Mouse (Mus musculus) gastrocnemius, postnatal 36 days (tissue): ENCODE measurements around the gene Nit2. TPM values are rescaled to one million over a fixed set of nuclear protein-coding genes. Genes with fewer than 3 reads are reported as not detected.

Experiments
- DNase-seq, 2 experiments: peaks; one replicate each; pipeline ENCODE4 v3.0.0; 2022
- intact Hi-C: fragments of 180-260 bp; cut with DNase I; formaldehyde crosslinking; loops from one replicate; pipeline ENCODE4 v1.15.1; 2025
- total RNA-seq, 2 experiments: library from RNA; stranded (reverse); gene quantifications; 2 replicates each; pipeline ENCODE4 v1.2.3; 2021

Nit2 gene
- total RNA-seq, 2 experiments from 2014 or later, result 24.1 to 25.1 TPM

DNA sequence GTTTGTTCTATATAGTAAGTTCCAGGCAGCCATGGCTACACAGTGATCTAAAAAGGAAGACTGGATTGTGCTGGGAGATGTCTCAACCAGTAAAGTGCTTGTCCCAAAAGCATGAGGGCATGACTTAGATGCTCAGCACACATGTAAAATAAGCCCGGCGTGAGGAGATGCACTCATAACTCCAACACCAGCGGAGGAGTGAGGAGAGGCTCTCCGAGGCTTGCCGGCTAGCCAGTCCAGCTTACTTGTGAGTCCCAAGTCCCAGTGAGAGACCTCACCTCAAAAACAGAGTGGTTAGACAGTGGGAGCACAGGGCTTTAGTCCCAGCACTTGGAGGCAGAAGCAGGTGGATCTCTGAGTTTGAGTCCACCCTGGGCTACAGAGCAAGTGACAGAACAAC lies 2.0 kb downstream of the Nit2 start:
- intact Hi-C loops, result loop anchor here (5.0 to 10.0 kb wide), 2 partner anchors 43 to 390 kb away; partner anchors contain the start of gene Tomm70a
- DNase-seq, result no peak

GRCm38 (mm10) chr16:57163694-57164093 lies 3.4 kb downstream of the Nit2 start:
- DNase-seq, result no peak
- intact Hi-C loops, result loop anchor here (10.0 kb wide), 1 partner anchor 389 kb away; no protein-coding TSS in a partner anchor

GRCm38 (mm10) chr16:57162841-57163240 lies 4.3 kb downstream of the Nit2 start:
- no peak for DNase-seq
- intact Hi-C loops, result loop anchor here (10.0 kb wide), 1 partner anchor 388 kb away; no protein-coding TSS in a partner anchor

DNA sequence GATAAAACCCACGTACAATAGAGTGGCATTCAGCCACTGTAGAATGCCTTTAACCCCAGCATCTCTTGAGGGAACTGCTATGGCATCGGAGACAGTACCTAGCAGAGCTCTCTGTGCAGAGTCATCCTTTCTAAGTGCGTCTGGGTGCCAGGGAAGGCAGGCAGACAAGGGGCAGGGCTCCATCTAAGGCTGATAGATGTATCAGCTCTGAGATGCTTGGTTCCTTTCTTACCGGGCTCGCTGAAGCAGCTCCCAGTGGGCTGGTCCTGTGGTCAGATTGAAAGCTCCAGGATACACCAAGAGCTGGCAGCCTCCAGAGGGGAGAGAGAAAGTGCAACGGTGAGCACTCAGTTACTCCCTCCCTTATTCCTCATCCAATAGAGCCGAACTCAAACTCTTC lies 7.3 kb downstream of the Nit2 start:
- no peak for DNase-seq
- intact Hi-C loops, result loop anchor here (10.0 kb wide), 1 partner anchor 385 kb away; no protein-coding TSS in a partner anchor

- no peak for DNase-seq
- intact Hi-C loops, result no loop called here
Observed at GRCm38 (mm10) chr16:57157728-57158127, 9.4 kb downstream of the Nit2 start.

- no peak for DNase-seq
- intact Hi-C loops, result no loop called here
Observed at GRCm38 (mm10) chr16:57157076-57157475, 10.1 kb downstream of the Nit2 start.

DNA sequence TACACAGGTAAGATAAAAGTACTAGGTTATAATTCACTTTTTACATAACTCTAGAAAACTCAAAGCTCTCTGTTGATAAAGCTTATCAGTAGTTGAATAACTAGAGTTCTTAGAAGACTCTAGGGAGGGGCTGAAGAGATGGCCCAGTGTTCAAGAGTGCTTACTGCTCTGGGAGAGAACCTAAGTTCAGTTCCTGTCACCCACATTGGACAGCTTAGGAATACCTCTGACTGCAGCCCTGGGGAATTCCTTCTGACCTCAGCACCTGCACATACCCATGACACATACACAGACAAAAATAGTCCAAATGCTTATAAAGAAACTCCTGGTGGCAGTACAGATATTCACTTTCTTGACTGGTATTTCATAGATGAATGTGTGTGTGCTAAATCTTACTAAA lies 11.2 kb downstream of the Nit2 start:
- no peak for DNase-seq
- intact Hi-C loops, result no loop called here

GRCm38 (mm10) chr16:57151437-57151836 lies 15.7 kb downstream of the Nit2 start:
- intact Hi-C loops, result no loop called here
- DNase-seq, result no peak

- DNase-seq, result no peak
- intact Hi-C loops, result no loop called here
Observed at GRCm38 (mm10) chr16:57144741-57145140, 22.4 kb downstream of the Nit2 start.

DNA sequence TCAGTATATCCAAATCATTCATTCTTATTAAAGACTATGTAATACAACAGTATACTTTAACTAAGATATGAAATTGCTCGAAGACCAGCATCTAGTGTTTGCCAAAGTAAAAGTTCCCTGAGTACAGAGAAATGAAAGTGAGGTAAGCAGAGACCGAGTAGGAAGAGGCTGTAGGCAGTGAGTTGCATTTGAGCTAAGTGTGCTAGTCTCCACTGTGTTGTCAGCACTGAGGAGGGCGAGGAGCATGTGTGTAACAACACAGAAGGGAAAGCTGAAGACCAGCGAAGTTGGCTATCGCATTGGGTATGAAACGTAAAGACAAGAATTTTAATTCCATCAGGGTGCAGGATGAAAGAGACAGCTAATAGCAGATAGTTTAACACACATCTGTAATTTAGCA lies 33.5 kb downstream of the Nit2 start:
- no peak for DNase-seq

DNA sequence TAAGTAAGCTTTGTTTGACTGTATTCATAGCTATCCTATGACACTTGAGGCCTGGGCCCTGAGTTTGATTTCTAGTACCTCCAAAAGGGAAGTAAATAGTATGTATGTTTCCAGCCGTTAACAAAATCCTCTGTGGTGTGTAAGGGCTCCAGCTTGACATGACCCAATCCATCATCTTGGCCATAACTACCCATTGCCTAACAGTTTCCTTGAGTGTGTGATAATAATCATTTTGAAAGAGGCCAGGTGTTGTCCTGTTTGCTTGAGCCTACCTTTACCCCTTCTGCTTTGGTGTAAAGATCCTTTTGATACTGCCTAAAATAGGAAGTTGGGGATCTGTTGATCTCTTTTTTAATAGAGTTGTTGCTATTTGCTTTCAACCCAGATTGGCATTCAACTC lies 34.8 kb downstream of the Nit2 start:
- intact Hi-C loops, result no loop called here
- no peak for DNase-seq

More for the DNA sequence above, 33.5 kb downstream of the Nit2 start:
- intact Hi-C loops, result no loop called here

DNA sequence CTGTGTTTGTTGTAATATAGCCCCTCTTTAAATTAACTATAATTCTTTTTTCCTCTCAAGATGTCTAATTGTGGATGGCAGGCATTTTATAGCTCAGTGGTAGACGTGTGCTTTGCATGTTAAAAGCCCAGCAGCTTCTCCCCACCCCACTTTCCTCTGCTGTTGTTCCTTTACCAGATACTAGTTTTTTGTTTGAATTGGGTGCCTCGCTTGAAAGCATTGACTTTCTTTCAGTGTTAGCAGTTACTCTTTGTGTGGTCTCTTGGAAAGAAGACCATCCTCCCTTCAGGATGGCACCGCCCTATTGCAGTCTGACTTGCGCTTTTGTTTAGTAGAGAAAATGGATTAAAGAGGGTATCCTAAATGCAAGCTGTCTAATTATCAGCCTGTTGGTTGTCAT lies 35.6 kb downstream of the Nit2 start:
- intact Hi-C loops, result no loop called here
- no peak for DNase-seq

- intact Hi-C loops, result no loop called here
- DNase-seq, result no peak
Observed at GRCm38 (mm10) chr16:57130752-57131400, 36.3 kb downstream of the Nit2 start.

DNA sequence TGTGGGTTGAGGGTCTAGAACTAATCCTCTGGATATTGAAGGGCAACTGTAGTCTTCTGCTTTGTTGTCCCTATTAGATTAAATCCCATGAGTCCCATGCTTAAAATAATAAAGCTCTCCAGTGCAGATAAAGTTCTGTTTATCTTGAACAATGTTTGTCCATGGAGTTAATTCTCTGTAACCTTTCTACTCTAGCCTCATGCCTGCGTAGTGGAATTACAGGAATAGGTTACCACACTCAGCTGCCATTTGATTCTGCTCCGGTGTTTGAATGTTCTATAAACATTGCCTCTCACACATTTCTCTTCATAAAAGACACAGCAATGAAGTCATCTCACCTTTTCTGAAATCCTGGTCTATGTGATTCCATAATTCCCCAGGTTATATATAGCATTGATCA lies 39.3 kb downstream of the Nit2 start:
- no peak for DNase-seq
- intact Hi-C loops, result no loop called here

GRCm38 (mm10) chr16:57126268-57126667 lies 40.9 kb downstream of the Nit2 start:
- no peak for DNase-seq
- intact Hi-C loops, result no loop called here

GRCm38 (mm10) chr16:57122682-57123445 lies 44.3 kb downstream of the Nit2 start:
- DNase-seq, result no peak
- intact Hi-C loops, result loop anchor here (5.0 kb wide), 1 partner anchor 44 kb away; the partner anchor contains the start of gene Nit2

DNA sequence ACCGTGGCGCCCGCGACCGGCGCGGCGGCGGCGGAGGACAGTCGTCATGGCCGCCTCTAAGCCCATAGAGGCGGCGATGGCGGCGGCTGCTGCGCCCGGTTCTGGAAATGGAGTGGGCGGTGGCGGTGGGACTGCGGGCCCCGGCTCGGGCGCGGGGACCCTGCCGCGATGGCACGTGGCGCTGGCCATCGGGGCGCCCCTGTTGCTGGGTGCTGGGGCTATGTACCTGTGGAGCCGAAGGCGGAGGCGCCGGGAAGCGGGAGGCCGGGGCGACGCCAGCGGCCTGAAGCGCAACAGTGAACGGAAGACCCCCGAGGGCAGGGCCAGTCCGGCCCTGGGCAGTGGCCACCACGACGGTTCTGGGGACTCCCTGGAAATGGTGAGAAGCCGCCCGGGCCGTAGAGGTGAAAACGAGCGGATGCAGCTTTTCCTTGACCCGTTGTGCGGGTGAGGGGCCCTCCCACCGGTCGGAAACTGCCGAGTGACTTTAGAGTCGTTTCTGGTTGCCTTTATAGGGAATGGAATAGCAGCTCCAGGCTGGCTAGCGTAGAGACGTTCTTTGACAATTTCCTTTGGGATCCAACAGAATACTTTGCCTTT lies 45.2 kb downstream of the Nit2 start:
- intact Hi-C loops, result loop anchor here (5.0 kb wide), 1 partner anchor 45 kb away; the partner anchor contains the start of gene Nit2
- no peak for DNase-seq

GRCm38 (mm10) chr16:57120913-57121815 lies 46.0 kb downstream of the Nit2 start, which contains the start of gene Tomm70a:
TSS of gene Tomm70a (plus strand) at chr16:57121703.
- peak; percentile 89 to 91 for DNase-seq
- intact Hi-C loops, result loop anchor here (5.0 kb wide), 1 partner anchor 46 kb away; the partner anchor contains the start of gene Nit2

- intact Hi-C loops, result no loop called here
- DNase-seq, result no peak
Observed at GRCm38 (mm10) chr16:57117562-57117961, 49.6 kb downstream of the Nit2 start.

- intact Hi-C loops, result no loop called here
- DNase-seq, result no peak
Observed at GRCm38 (mm10) chr16:57116066-57116465, 51.1 kb downstream of the Nit2 start.
